Mouse (Mus musculus): ENCODE data around the gene Crispld2. TPM values are rescaled to one million over a fixed set of nuclear protein-coding genes. Genes with fewer than 3 reads are reported as not detected.

Crispld2 gene
- polyA plus RNA-seq, 1 experiment from 2014 or later: 0.36 TPM

GRCm38 (mm10) chr8:120074516-120074915, 82.3 kb downstream of the Crispld2 start:
- WGBS: 81% methylated on average over 6 of the region's 6 CpGs
- no peak for ATAC-seq (ENCODE audit: low read depth)
- Histone ChIP-seq H3K4me2 (ENCODE audit: low read depth, low read length) (no peak overlapping the region), H3K9ac (replicated peaks; ENCODE audit: low read depth, low read length) (no peak overlapping the region), H3K27ac (ENCODE audit: low read depth, low read length) (no peak overlapping the region), H3K36me3 (ENCODE audit: control insufficient read depth, insufficient read depth, low read length) (no peaks in the 10 kb centered on the region), H3K4me1 (ENCODE audit: control insufficient read depth, insufficient read depth, low read length) (no peaks in the 10 kb centered on the region), H3K4me3 (ENCODE audit: low read depth, low read length) (no peak overlapping the region), H3K27me3 (ENCODE audit: control insufficient read depth, insufficient read depth, low read length) (no peaks in the 10 kb centered on the region), H3K9me3 (ENCODE audit: control insufficient read depth, low read length) (no peaks in the 10 kb centered on the region)

GRCm38 (mm10) chr8:120075347-120075746, 83.1 kb downstream of the Crispld2 start:
- Histone ChIP-seq H3K4me2 (ENCODE audit: low read depth, low read length) (no peak overlapping the region), H3K27me3 (ENCODE audit: control insufficient read depth, insufficient read depth, low read length) (no peaks in the 10 kb centered on the region), H3K9ac (replicated peaks; ENCODE audit: low read depth, low read length) (no peak overlapping the region), H3K27ac (ENCODE audit: low read depth, low read length) (no peak overlapping the region), H3K4me1 (ENCODE audit: control insufficient read depth, insufficient read depth, low read length) (no peaks in the 10 kb centered on the region), H3K9me3 (ENCODE audit: control insufficient read depth, low read length) (no peaks in the 10 kb centered on the region), H3K36me3 (ENCODE audit: control insufficient read depth, insufficient read depth, low read length) (no peaks in the 10 kb centered on the region), H3K4me3 (ENCODE audit: low read depth, low read length) (no peak overlapping the region)
- no peak for ATAC-seq (ENCODE audit: low read depth)
- 61% methylated on average over 6 of the region's 6 CpGs for WGBS

GRCm38 (mm10) chr8:120078080-120078479, 85.8 kb downstream of the Crispld2 start:
- Histone ChIP-seq H3K9me3 (ENCODE audit: control insufficient read depth, low read length) (no peaks in the 10 kb centered on the region), H3K9ac (replicated peaks; ENCODE audit: low read depth, low read length) (no peak overlapping the region), H3K4me1 (ENCODE audit: control insufficient read depth, insufficient read depth, low read length) (no peaks in the 10 kb centered on the region), H3K4me2 (ENCODE audit: low read depth, low read length) (no peak overlapping the region), H3K27ac (ENCODE audit: low read depth, low read length) (no peak overlapping the region), H3K27me3 (ENCODE audit: control insufficient read depth, insufficient read depth, low read length) (no peaks in the 10 kb centered on the region), H3K36me3 (ENCODE audit: control insufficient read depth, insufficient read depth, low read length) (peaks cover 15% of the 10 kb centered on the region), H3K4me3 (ENCODE audit: low read depth, low read length) (no peak overlapping the region)
- no peak for ATAC-seq (ENCODE audit: low read depth)
- WGBS: 15% methylated on average over 10 of the region's 10 CpGs

GRCm38 (mm10) chr8:120079361-120079760, 87.1 kb downstream of the Crispld2 start:
- no peak overlapping the region for H3K9ac ChIP-seq (replicated peaks; ENCODE audit: low read depth, low read length)
- WGBS: 60% methylated on average over 5 of the region's 5 CpGs

GRCm38 (mm10) chr8:120083261-120083660, 91.0 kb downstream of the Crispld2 start:
- no peaks in the 10 kb centered on the region for H3K9me3 ChIP-seq (ENCODE audit: control insufficient read depth, low read length)
- peaks cover 52% of the 10 kb centered on the region for H3K36me3 ChIP-seq (ENCODE audit: control insufficient read depth, insufficient read depth, low read length)
- no peaks in the 10 kb centered on the region for H3K4me1 ChIP-seq (ENCODE audit: control insufficient read depth, insufficient read depth, low read length)
- H3K27me3 ChIP-seq (ENCODE audit: control insufficient read depth, insufficient read depth, low read length): no peaks in the 10 kb centered on the region
- no peak overlapping the region for H3K4me2 ChIP-seq (ENCODE audit: low read depth, low read length)
- 86% methylated on average over 8 of the region's 8 CpGs for WGBS
- no peak overlapping the region for H3K27ac ChIP-seq (ENCODE audit: low read depth, low read length)
- ATAC-seq (ENCODE audit: low read depth): no peak
- H3K9ac ChIP-seq (replicated peaks; ENCODE audit: low read depth, low read length): no peak overlapping the region
- no peak overlapping the region for H3K4me3 ChIP-seq (ENCODE audit: low read depth, low read length)

More at GRCm38 (mm10) chr8:120079361-120079760, 87.1 kb downstream of the Crispld2 start:
- Histone ChIP-seq H3K36me3 (ENCODE audit: control insufficient read depth, insufficient read depth, low read length) (peaks cover 17% of the 10 kb centered on the region), H3K4me2 (ENCODE audit: low read depth, low read length) (no peak overlapping the region), H3K4me1 (ENCODE audit: control insufficient read depth, insufficient read depth, low read length) (no peaks in the 10 kb centered on the region), H3K9me3 (ENCODE audit: control insufficient read depth, low read length) (no peaks in the 10 kb centered on the region), H3K27me3 (ENCODE audit: control insufficient read depth, insufficient read depth, low read length) (no peaks in the 10 kb centered on the region), H3K27ac (ENCODE audit: low read depth, low read length) (no peak overlapping the region), H3K4me3 (ENCODE audit: low read depth, low read length) (no peak overlapping the region)
- ATAC-seq (ENCODE audit: low read depth): no peak

GRCm38 (mm10) chr8:120084783-120085182, 92.5 kb downstream of the Crispld2 start:
- no peaks in the 10 kb centered on the region for H3K9me3 ChIP-seq (ENCODE audit: control insufficient read depth, low read length)
- peaks cover 52% of the 10 kb centered on the region for H3K36me3 ChIP-seq (ENCODE audit: control insufficient read depth, insufficient read depth, low read length)
- H3K4me1 ChIP-seq (ENCODE audit: control insufficient read depth, insufficient read depth, low read length): no peaks in the 10 kb centered on the region
- H3K9ac ChIP-seq (replicated peaks; ENCODE audit: low read depth, low read length): no peak overlapping the region
- no peak overlapping the region for H3K27ac ChIP-seq (ENCODE audit: low read depth, low read length)
- ATAC-seq (ENCODE audit: low read depth): no peak
- H3K4me2 ChIP-seq (ENCODE audit: low read depth, low read length): no peak overlapping the region
- 94% methylated on average over 8 of the region's 8 CpGs for WGBS
- no peaks in the 10 kb centered on the region for H3K27me3 ChIP-seq (ENCODE audit: control insufficient read depth, insufficient read depth, low read length)
- H3K4me3 ChIP-seq (ENCODE audit: low read depth, low read length): no peak overlapping the region

GRCm38 (mm10) chr8:120089511-120089910, 97.3 kb downstream of the Crispld2 start:
- Histone ChIP-seq H3K9me3 (ENCODE audit: control insufficient read depth, low read length) (no peaks in the 10 kb centered on the region), H3K4me1 (ENCODE audit: control insufficient read depth, insufficient read depth, low read length) (no peaks in the 10 kb centered on the region), H3K27ac (ENCODE audit: low read depth, low read length) (no peak overlapping the region), H3K4me2 (ENCODE audit: low read depth, low read length) (no peak overlapping the region), H3K36me3 (ENCODE audit: control insufficient read depth, insufficient read depth, low read length) (peaks cover 54% of the 10 kb centered on the region), H3K27me3 (ENCODE audit: control insufficient read depth, insufficient read depth, low read length) (no peaks in the 10 kb centered on the region), H3K9ac (replicated peaks; ENCODE audit: low read depth, low read length) (no peak overlapping the region), H3K4me3 (ENCODE audit: low read depth, low read length) (no peak overlapping the region)
- ATAC-seq (ENCODE audit: low read depth): no peak
- WGBS: 81% methylated on average over 7 of the region's 7 CpGs

- H3K27ac ChIP-seq (ENCODE audit: low read depth, low read length): no peak overlapping the region
- H3K36me3 ChIP-seq (ENCODE audit: control insufficient read depth, insufficient read depth, low read length): peaks cover 40% of the 10 kb centered on the region
- no peaks in the 10 kb centered on the region for H3K27me3 ChIP-seq (ENCODE audit: control insufficient read depth, insufficient read depth, low read length)
- no peaks in the 10 kb centered on the region for H3K9me3 ChIP-seq (ENCODE audit: control insufficient read depth, low read length)
- H3K9ac ChIP-seq (replicated peaks; ENCODE audit: low read depth, low read length): no peak overlapping the region
- no peak for ATAC-seq (ENCODE audit: low read depth)
- WGBS: 92% methylated on average over 3 of the region's 3 CpGs
- H3K4me1 ChIP-seq (ENCODE audit: control insufficient read depth, insufficient read depth, low read length): no peaks in the 10 kb centered on the region
- H3K4me2 ChIP-seq (ENCODE audit: low read depth, low read length): no peak overlapping the region
- H3K4me3 ChIP-seq (ENCODE audit: low read depth, low read length): no peak overlapping the region
Measured at GRCm38 (mm10) chr8:120091032-120091431, 98.8 kb downstream of the Crispld2 start.

GRCm38 (mm10) chr8:120093103-120093502, 100.9 kb downstream of the Crispld2 start:
- H3K4me2 ChIP-seq (ENCODE audit: low read depth, low read length): no peak overlapping the region
- H3K36me3 ChIP-seq (ENCODE audit: control insufficient read depth, insufficient read depth, low read length): peaks cover 21% of the 10 kb centered on the region
- no peak overlapping the region for H3K9ac ChIP-seq (replicated peaks; ENCODE audit: low read depth, low read length)
- H3K27ac ChIP-seq (ENCODE audit: low read depth, low read length): no peak overlapping the region
- no peaks in the 10 kb centered on the region for H3K27me3 ChIP-seq (ENCODE audit: control insufficient read depth, insufficient read depth, low read length)
- 96% methylated on average over 3 of the region's 3 CpGs for WGBS
- ATAC-seq (ENCODE audit: low read depth): no peak
- no peak overlapping the region for H3K4me3 ChIP-seq (ENCODE audit: low read depth, low read length)
- H3K4me1 ChIP-seq (ENCODE audit: control insufficient read depth, insufficient read depth, low read length): no peaks in the 10 kb centered on the region
- no peaks in the 10 kb centered on the region for H3K9me3 ChIP-seq (ENCODE audit: control insufficient read depth, low read length)
